Mouse (Mus musculus) liver, embryonic 11.5 days (tissue): ENCODE measurements around the gene Lat2. TPM values are rescaled to one million over a fixed set of nuclear protein-coding genes. Genes with fewer than 3 reads are reported as not detected.

Experiments used
- microRNA-seq: library from miRNA; unstranded; fragments of <30 nt; microRNA quantifications from one replicate; pipeline ENCODE4, GENCODE M21; 2017; ENCODE audit warnings: borderline number of aligned reads
- polyA plus RNA-seq: library from polyadenylated mRNA; unstranded; fragments of >200 nt; fragmentation: Nextera tagmentation; extraction: Ambion mirVana; gene quantifications from 2 replicates; pipeline ENCODE4 v1.2.1, GENCODE M21; 2014

Gene Lat2
- polyA plus RNA-seq, 1 experiment from 2014 or later = 2.1 TPM

Small RNAs within 50 kb of the gene (microRNA-seq; reads per million reads assigned to microRNA genes)
- not detected for gene Mir7228

Other genes starting within 250 kb of the Lat2 start
- 46.7 and 51.8 TPM in 2 replicates for gene Gtf2ird1, start 158.3 kb downstream of the Lat2 start, polyA plus RNA-seq
- gene Clip2, start 62.6 kb downstream of the Lat2 start, polyA plus RNA-seq = 1.4 and 1.7 TPM in 2 replicates
- gene Syna, start 54.9 kb downstream of the Lat2 start, polyA plus RNA-seq = not detected in 2 replicates
- 363 and 374 TPM in 2 replicates for gene Rfc2, start 33.7 kb downstream of the Lat2 start, polyA plus RNA-seq
- gene Eif4h, start 24.5 kb upstream of the Lat2 start, polyA plus RNA-seq = 401 and 428 TPM in 2 replicates
- 1.7 and 1.8 TPM in 2 replicates for gene Limk1, start 73.6 kb upstream of the Lat2 start, polyA plus RNA-seq
- 3.5 and 4.4 TPM in 2 replicates for gene Eln, start 132.3 kb upstream of the Lat2 start, polyA plus RNA-seq